Mouse (Mus musculus) gastrocnemius, adult 2 months (tissue): ENCODE measurements around the gene Mfsd6. TPM values are rescaled to one million over a fixed set of nuclear protein-coding genes. Genes with fewer than 3 reads are reported as not detected.

Experiments used
- DNase-seq: peaks from one replicate; pipeline ENCODE4 v3.0.0; 2022
- H3K27ac ChIP-seq: fragments of 200-600 bp; 2 replicates; pipeline ENCODE4 v1.8.1; 2022; ENCODE audit warnings: mild to moderate bottlenecking
- H3K4me3 ChIP-seq: fragments of 200-600 bp; 2 replicates; pipeline ENCODE4 v1.8.1; 2022; ENCODE audit warnings: mild to moderate bottlenecking, moderate library complexity
- CTCF ChIP-seq: fragments of 200-600 bp; IDR thresholded peaks from 2 replicates; pipeline ENCODE4 v1.8.1; 2022; ENCODE audit warnings: antibody characterized with exemption, mild to moderate bottlenecking, moderate library complexity
- intact Hi-C: fragments of 180-260 bp; cut with DNase I; formaldehyde crosslinking; loops from one replicate; pipeline ENCODE4 v1.15.1; 2025
- total RNA-seq, 2 experiments: library from RNA; stranded (reverse); gene quantifications; 2 replicates each; pipeline ENCODE4 v1.2.3; 2021

Gene Mfsd6
- total RNA-seq, 2 experiments from 2014 or later: 5.9 to 7.3 TPM

DNA sequence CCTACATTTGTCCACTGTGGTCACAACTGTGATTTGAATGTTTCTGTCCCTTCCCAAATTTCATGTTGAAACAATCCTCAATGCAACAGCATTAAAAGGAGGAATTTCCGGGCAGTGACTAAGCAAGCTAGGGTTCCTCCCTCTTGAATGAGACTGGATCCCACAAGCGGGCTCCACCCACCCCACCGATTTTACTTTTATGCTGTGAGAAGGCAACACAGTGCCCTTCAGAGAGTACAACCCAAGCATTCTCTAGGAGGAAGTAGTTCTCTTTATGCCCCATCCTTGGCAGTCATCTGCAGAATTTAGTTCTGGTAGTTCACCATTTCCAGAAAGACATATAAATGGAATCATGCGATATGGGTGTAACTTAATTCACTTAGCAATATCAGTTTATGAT lies 6.9 kb upstream of the Mfsd6 start:
- intact Hi-C loops: no loop called here
- no peak overlapping the region for H3K4me3 ChIP-seq
- DNase-seq: no peak
- H3K27ac ChIP-seq: no peak overlapping the region
- no peak for TF ChIP-seq CTCF

DNA sequence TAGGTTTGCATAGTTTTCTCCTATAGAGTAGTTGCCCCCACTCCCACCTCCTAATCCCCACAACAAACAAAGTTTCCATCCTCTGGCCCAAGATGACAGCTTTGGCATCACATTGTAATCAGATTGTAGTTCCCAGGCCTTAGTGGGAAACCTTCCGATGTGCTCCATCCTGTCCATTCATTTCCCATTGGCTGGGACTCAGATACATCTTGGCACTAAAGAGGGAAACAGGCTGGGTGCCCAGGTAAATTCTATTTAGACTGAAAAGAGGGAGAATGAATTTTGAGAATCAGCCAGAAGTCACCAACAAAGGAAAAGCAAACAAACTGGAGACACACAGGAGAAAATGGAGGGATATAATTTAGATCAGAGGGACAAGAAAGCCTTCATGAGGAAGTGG lies 3.0 kb upstream of the Mfsd6 start:
- Histone ChIP-seq H3K4me3 (no peak overlapping the region), H3K27ac (no peak overlapping the region)
- no peak for TF ChIP-seq CTCF
- intact Hi-C loops: no loop called here
- no peak for DNase-seq

DNA sequence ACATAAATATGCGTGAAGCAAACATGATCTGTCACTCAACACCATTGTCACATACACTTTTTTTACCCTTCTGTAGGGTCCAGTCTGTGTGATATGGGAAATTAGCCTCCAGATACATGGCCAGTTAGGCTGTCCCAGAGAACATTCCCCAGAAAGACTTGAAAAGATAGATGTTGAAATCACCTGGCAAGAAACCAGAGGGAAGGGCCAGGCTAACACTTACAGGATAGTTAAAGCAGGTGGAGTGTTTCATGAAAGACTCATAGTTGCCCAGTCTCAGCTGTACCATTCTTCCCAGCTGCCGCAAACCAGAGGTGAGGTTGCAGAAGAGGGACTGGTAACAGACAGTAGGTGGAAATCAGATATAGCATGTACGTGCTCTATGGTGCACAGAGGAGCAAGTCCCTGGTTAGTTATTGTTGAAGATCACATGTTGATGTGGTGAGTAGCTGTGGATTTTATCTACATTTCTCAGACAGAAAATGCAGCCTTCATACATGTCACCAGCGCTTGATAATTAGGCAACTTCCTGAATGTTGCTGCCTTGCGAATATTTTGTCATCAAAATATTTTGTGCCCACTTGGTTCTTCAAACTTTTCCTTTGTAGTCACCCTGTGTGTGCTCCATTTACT lies 1.7 kb upstream of the Mfsd6 start:
- DNase-seq: no peak
- Histone ChIP-seq H3K27ac (no peak overlapping the region), H3K4me3 (no peak overlapping the region)
- TF ChIP-seq CTCF: no peak
- intact Hi-C loops: loop anchor here (5.0 kb wide), 1 partner anchor 82 kb away; no protein-coding TSS in a partner anchor

DNA sequence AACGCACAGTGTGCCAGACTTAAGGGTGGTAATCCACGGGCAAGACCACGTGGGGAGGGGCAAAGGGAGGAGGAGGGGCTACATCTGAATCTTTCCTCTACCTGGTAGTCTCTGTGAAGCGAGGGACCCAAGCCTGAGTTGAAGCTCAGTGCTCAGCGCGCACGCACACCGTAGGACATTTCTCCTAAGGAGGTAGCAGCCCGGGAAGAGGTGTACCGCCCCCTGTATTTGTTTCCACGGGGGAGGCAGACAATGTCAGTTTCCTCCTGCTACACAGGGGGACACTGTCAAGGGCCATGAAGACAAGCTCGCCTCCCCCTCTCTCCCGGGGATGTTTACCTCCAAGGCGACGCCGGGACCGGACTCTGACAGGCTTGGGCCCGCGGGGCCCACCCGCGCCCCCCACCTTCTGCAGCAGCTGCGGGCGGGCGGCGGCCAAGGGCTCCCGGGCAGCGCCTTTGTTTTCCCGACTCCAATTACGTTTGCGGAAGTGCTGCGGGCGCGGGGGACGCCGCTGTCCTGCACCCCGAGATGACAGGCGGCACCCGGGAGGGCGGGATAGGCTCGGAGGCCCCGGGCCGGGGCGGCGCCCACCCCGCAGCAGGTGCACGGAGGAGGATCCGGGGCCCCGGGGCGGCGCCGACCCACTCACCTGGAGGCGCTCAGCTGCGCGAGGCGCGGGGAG lies 749 bp downstream of the Mfsd6 start:
- peak; percentile 68 for DNase-seq
- intact Hi-C loops: loop anchor here (5.0 kb wide), 1 partner anchor 79 kb away; no protein-coding TSS in a partner anchor
- peak overlapping the region; percentile 86 for H3K27ac ChIP-seq
- H3K4me3 ChIP-seq: peak overlapping the region; percentile 88
- TF ChIP-seq CTCF: no peak

- Histone ChIP-seq H3K27ac (no peak overlapping the region), H3K4me3 (no peak overlapping the region)
- intact Hi-C loops: no loop called here
- no peak for DNase-seq
- no peak for TF ChIP-seq CTCF
These were observed 4.7 kb downstream of the Mfsd6 start for GRCm38 (mm10) chr1:52722586-52722985.

DNA sequence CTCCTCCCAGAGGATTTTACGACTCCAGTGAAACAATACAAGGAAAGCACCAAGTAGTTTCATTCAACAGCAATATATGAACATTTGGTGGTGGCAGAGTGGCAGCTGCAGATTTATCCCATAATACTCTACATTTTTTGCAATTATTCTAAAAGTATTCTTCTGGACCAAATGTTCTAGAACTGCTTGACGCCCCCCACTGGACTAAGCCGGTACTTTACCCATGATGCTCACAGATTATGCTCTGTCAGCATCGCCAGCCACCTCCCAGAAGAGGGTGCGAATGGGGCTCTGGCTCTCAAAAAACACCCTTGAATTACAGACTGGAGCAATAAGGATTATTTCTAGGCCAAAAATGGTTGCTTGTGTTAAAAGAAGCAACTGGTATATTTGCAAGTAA lies 8.2 kb downstream of the Mfsd6 start:
- Histone ChIP-seq H3K4me3 (no peak overlapping the region), H3K27ac (0 out of 2 replicates have a peak overlapping the region, but pooled peaks have one; percentile 20)
- TF ChIP-seq CTCF: peak; percentile 16; the same call in 1 of the 2 replicates
- no peak for DNase-seq
- intact Hi-C loops: no loop called here

DNA sequence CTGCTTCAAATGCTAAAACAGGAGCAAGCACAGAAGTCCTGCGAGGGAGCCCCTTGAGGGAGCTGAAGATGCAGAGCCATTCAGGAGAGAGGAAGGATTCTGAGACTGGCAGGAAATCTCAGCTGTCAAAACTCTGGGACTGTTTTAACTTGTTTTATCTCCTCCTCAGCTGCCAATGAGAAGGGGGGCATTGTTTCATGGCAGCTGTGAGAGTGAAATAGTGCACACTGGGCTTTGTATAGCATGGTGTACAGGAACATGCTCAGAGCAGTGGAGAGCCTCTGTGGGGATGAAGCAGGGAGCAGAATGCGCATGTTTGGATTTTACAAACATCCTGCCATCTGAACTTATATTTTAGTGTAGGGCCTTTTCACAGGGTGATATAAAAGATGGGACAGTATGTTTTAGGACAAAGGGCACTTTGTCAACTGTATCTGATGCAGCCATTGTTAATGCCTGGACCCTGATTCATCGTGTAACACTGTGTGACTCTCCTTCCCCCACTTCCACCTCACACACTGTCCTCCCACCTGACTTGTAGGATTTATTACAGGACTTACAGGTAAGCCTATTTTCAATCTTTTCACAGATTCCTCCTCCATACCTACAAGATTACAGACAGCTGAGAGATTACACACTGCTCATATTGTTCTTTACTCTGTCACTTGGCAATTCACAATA lies 9.1 kb downstream of the Mfsd6 start:
- TF ChIP-seq CTCF: no peak
- intact Hi-C loops: no loop called here
- H3K27ac ChIP-seq: no peak overlapping the region

GRCm38 (mm10) chr1:52714451-52714850 lies 12.8 kb downstream of the Mfsd6 start:
- DNase-seq: no peak
- no peak for TF ChIP-seq CTCF
- intact Hi-C loops: no loop called here
- Histone ChIP-seq H3K27ac (peak overlapping the region; percentile 28; the same call in 1 of the 2 replicates), H3K4me3 (no peak overlapping the region)

More for the DNA sequence above, 9.1 kb downstream of the Mfsd6 start:
- H3K4me3 ChIP-seq: no peak overlapping the region
- no peak for DNase-seq

GRCm38 (mm10) chr1:52714021-52714420 lies 13.2 kb downstream of the Mfsd6 start:
- no peak for TF ChIP-seq CTCF
- intact Hi-C loops: no loop called here
- Histone ChIP-seq H3K27ac (peak overlapping the region; percentile 28; the same call in 1 of the 2 replicates), H3K4me3 (no peak overlapping the region)
- DNase-seq: no peak

DNA sequence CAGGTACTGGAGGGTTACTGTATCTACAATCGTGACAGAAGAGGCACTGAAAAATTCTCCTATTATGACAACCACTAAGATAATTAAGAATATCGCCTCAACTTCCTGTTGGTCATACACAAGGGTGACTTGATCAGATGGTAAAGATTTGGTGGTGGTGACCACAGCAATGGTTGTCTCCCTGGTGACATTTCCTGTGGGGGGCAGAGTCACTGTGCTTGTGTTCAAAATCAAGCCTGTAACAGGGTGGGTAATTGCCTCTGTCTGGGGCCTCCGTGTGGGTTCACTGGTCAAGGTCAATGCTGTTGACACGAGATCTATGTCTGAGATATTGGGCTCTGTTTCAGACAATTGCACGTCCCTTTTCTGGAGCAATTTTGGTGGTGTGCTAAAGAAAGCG lies 18.5 kb downstream of the Mfsd6 start:
- DNase-seq: no peak
- Histone ChIP-seq H3K4me3 (no peak overlapping the region), H3K27ac (no peak overlapping the region)
- no peak for TF ChIP-seq CTCF
- intact Hi-C loops: no loop called here

GRCm38 (mm10) chr1:52707030-52707429 lies 20.2 kb downstream of the Mfsd6 start:
- no peak for TF ChIP-seq CTCF
- Histone ChIP-seq H3K4me3 (no peak overlapping the region), H3K27ac (no peak overlapping the region)
- intact Hi-C loops: no loop called here
- DNase-seq: no peak

- DNase-seq: no peak
These were observed 24.3 kb downstream of the Mfsd6 start for GRCm38 (mm10) chr1:52702738-52703491.

More at GRCm38 (mm10) chr1:52702738-52703491, 24.3 kb downstream of the Mfsd6 start:
- Histone ChIP-seq H3K27ac (no peak overlapping the region), H3K4me3 (no peak overlapping the region)
- no peak for TF ChIP-seq CTCF
- intact Hi-C loops: no loop called here
